Mouse (Mus musculus): ENCODE measurements around the gene Znrf3. TPM values are rescaled to one million over a fixed set of nuclear protein-coding genes. Genes with fewer than 3 reads are reported as not detected.

Znrf3 gene
- 22.0 TPM for polyA plus RNA-seq (2017; shearing (Covaris generic))

GRCm38 (mm10) chr11:5444599-5445451 lies at the start of gene Znrf3:
Gene Znrf3, minus strand, starts transcription at chr11:5444847.

GRCm38 (mm10) chr11:5261508-5262392 lies 182.9 kb downstream of the Znrf3 start, which contains the start of gene Kremen1:
Gene Kremen1, minus strand, starts transcription at chr11:5261558.

Other genes starting within 250 kb of the Znrf3 start
- 11.2 TPM for gene Kremen1, start 183.3 kb downstream of the Znrf3 start, polyA plus RNA-seq (2017; shearing (Covaris generic))
- gene Xbp1, start 75.8 kb upstream of the Znrf3 start, polyA plus RNA-seq (2017; shearing (Covaris generic)): 155 TPM
- gene Ccdc117, start 97.3 kb upstream of the Znrf3 start, polyA plus RNA-seq (2017; shearing (Covaris generic)): 29.7 TPM
- not detected for gene Ankrd36, start 124.8 kb upstream of the Znrf3 start, polyA plus RNA-seq (2017; shearing (Covaris generic))

All from CD4-positive, CD25-positive, alpha-beta regulatory T cell (primary cell).